Mouse (Mus musculus) small intestine, adult 2 months (tissue): ENCODE results near the gene Evx2.

ENCODE experiments used
- CTCF ChIP-seq: fragments of 200-500 bp; IDR thresholded peaks from 2 replicates; pipeline ENCODE4 v1.5.1; 2012; ENCODE audit warnings: low read depth, mild to moderate bottlenecking, control low read depth, inconsistent platforms, low read length, moderate library complexity, mixed read lengths; ENCODE audit not compliant: insufficient replicate concordance, insufficient read length; ENCODE audit errors: extremely low read depth
- POLR2A ChIP-seq: fragments of 200-500 bp; IDR thresholded peaks from 2 replicates; pipeline ENCODE4 v1.6.1; 2012; ENCODE audit warnings: low read depth, mild to moderate bottlenecking, control low read depth, inconsistent platforms, low read length, moderate library complexity

DNA sequence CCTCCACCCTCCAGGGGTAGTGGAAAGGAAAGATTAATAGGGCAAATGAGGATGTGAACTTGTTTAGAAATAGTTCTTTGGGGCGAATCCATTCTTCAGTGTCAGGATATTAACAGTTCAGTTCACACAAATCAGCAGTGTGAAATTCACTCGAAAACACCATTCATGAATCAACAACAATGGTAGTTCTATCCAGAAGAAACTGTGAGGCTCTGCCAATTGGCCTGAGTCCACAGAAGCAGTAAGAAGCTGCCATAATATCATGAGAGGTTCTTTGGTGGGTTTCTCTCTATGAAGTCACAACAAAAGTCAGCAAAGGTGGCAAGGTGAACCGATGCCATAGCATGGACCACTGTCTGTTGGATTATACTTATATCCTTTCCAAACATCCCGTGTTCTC lies 48.0 kb downstream of the Evx2 start:
- TF ChIP-seq CTCF (no peak), POLR2A (no peak)
